Mouse (Mus musculus) liver, adult (tissue): ENCODE results near the gene Kansl2.

ENCODE experiments used
- GATA4 ChIP-seq: IDR thresholded peaks from 2 replicates; pipeline ENCODE4 v1.6.1; 2014; ENCODE audit warnings: mild to moderate bottlenecking, low read length; ENCODE audit not compliant: insufficient replicate concordance

Kansl2 gene

GRCm38 (mm10) chr15:98545151-98545550 lies 11.1 kb upstream of the Kansl2 start:
- no peak for TF ChIP-seq GATA4

GRCm38 (mm10) chr15:98543341-98543740 lies 9.3 kb upstream of the Kansl2 start:
- no peak for TF ChIP-seq GATA4

- TF ChIP-seq GATA4 = no peak
These were observed 7.0 kb upstream of the Kansl2 start for GRCm38 (mm10) chr15:98541064-98541463.

GRCm38 (mm10) chr15:98537923-98538322 lies 3.9 kb upstream of the Kansl2 start:
- no peak for TF ChIP-seq GATA4

- no peak for TF ChIP-seq GATA4
These were observed 2.9 kb upstream of the Kansl2 start for GRCm38 (mm10) chr15:98536828-98537510.

GRCm38 (mm10) chr15:98535921-98536320 lies 1.9 kb upstream of the Kansl2 start:
- TF ChIP-seq GATA4 = no peak

- TF ChIP-seq GATA4 = no peak
These were observed 981 bp downstream of the Kansl2 start for GRCm38 (mm10) chr15:98533035-98533531.

GRCm38 (mm10) chr15:98532281-98532680 lies 1.8 kb downstream of the Kansl2 start:
- TF ChIP-seq GATA4 = no peak

GRCm38 (mm10) chr15:98528066-98528563 lies 5.9 kb downstream of the Kansl2 start:
- no peak for TF ChIP-seq GATA4

- TF ChIP-seq GATA4 = no peak
These were observed 6.8 kb downstream of the Kansl2 start for GRCm38 (mm10) chr15:98527056-98527771.

GRCm38 (mm10) chr15:98526057-98526456 lies 8.0 kb downstream of the Kansl2 start:
- no peak for TF ChIP-seq GATA4

- no peak for TF ChIP-seq GATA4
These were observed 12.8 kb downstream of the Kansl2 start for GRCm38 (mm10) chr15:98521245-98521644.

- no peak for TF ChIP-seq GATA4
These were observed 16.4 kb downstream of the Kansl2 start for GRCm38 (mm10) chr15:98517380-98518355.

- TF ChIP-seq GATA4 = no peak
These were observed 19.9 kb downstream of the Kansl2 start for GRCm38 (mm10) chr15:98514146-98514545.

- TF ChIP-seq GATA4 = no peak
These were observed 21.2 kb downstream of the Kansl2 start for GRCm38 (mm10) chr15:98512799-98513321.
